Mouse (Mus musculus) 416B (cell line): Measurements from ENCODE around the gene Akr1c14.
"Not testable (repeated sequence)": the region's sequence is repeated elsewhere in the genome, so short reads cannot be mapped to it uniquely, and the experiment has no call there.

Source experiments
- DNase-seq: peaks from one replicate; pipeline ENCODE4 v3.0.0; 2011; ENCODE audit warnings: low read depth

The Akr1c14 gene

DNA sequence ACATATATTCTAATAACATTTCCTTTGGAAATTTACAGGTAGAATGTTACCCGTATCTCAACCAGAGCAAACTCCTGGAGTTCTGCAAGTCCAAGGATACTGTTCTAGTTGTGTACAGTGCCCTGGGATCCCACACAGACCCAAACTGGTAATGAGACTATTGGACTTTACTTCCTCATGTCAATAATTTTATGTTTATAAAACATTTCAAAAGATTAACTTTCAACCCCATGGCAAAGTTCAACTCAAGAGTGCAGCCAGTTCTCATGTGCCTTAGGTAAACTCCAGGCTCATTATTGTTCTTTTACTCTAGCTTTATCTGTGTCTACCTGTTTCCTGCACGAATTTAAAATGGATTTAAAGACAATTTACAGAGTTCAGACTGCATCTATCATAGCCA is at the start of gene Akr1c14:
Gene Akr1c14, plus strand, starts transcription at position 293 of the 400 bp plus-strand sequence.
- no peak for DNase-seq

DNA sequence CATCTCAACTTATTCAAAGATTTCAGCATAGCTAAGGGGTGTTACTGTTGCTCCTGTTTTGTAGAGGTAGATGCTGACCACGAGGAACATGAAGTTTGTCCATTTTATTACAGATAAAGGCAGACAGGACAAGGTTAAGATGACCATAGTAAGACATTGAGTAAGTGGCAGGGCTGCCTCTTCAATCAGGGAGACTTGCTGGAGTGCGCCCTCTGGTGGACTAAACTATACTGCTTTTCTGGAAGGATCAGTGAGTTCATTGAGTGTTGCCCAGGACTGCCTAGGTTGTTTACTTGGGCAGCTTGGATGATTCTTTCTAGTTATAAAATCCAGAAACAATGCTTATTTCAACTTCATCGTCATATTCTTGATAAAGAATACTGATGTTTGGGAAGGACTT is 47.1 kb upstream of the Akr1c14 start:
- peak; percentile 69 for DNase-seq

- DNase-seq, result no peak
Observed at GRCm38 (mm10) chr13:4010784-4011183, 38.0 kb upstream of the Akr1c14 start.

DNA sequence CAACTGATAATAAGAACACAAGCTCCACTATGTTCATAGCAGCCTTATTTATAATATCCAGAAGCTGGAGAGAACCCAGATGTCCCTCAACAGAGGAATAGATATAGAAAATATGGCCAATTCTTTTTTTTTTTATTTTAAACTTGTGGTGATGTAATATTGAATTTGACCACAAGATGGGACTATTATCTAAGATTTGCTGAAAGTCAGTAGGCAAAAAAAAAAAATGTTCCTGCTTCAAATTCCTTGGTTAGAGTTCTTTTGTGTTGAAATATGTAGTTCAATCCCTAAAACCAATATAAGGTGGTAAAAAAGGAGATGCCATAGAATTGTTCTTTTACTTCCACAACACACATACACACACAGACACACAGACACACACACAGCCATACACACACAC is 35.0 kb upstream of the Akr1c14 start:
- DNase-seq, result peak; percentile 32

DNA sequence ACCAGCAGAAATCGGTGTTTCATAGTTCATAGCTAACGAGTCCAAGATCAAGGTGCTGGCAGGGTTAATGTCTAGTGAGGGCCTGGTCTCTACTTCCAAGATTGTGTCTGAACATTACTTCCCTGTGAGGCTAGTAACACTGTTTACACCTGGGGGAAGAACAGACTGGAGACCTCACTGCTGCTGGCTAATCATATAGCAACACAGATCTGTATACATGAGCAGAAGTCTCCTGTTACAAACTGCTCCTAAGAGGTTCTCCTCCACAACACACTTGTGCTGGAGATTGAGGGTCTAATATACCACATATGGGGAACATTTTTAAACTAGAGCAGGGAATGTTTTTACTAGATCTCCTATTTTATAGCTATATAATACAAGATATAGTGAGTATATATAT is 18.9 kb upstream of the Akr1c14 start:
- DNase-seq, result no peak

- no peak for DNase-seq
Observed at GRCm38 (mm10) chr13:4032512-4032911, 16.3 kb upstream of the Akr1c14 start.

DNA sequence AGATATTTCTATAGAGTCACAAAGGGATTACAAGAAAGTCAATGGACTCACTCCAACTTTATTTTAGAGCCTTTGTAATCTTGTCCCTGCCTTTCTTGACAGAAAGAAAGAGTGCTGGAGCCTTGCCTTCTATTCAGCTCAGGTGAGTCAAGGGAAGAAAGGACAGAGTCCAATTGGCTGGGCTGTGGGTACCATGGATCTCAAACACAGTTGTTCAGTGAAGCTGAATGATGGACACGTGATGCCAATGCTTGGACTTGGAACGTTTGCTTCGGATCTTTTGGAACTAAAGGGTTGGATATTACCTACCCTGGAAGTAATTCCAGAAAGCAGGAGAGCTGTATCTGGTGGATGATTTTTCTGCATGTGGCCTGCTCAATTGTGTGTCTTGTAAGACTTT is 13.8 kb upstream of the Akr1c14 start:
- DNase-seq, result no peak

GRCm38 (mm10) chr13:4046113-4046512 is 2.7 kb upstream of the Akr1c14 start:
- no peak for DNase-seq

- no peak for DNase-seq
Observed at GRCm38 (mm10) chr13:4046841-4047240, 2.0 kb upstream of the Akr1c14 start.

- no peak for DNase-seq
Observed at GRCm38 (mm10) chr13:4048226-4048625, 585 bp upstream of the Akr1c14 start.

DNA sequence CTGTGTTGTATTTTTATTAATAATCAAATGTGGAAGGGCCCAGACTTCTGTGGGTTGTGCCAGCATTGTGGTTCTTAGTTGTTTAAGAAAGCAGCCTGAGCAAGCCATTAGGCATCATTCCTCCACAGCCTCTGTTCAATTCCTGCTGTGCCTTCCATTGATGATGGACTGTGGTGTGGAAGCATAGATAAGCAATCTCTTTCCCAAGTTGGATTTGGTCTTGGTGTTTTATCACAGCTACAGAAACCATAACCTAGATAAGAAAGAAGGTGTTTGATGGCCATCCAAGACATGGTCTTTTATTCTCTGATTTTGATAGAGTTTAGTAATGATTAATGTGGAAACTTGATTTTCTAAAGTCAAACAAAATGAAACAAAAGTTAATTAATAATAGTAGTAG is 844 bp downstream of the Akr1c14 start:
- DNase-seq, result no peak

DNA sequence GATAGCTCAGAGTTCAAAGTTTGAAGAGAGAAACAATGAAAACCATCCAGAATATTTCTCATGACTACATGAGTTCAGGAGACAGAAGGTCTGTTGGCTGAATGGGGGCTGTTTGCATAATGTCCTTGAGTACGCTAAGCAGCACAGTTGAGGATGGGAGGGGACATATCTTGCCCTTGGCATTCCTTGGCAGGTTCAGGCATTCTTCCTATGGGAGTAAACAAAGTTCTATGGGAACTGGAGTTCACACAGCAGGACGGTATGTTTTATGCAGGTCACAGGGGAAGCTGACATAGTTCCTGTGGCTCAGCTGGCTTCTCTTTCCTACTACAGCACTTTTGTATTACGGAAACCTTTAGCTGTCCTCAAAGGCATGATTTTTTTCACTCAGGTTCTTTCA is 6.6 kb downstream of the Akr1c14 start:
- DNase-seq, result no peak

GRCm38 (mm10) chr13:4056211-4056610 is 7.4 kb downstream of the Akr1c14 start:
- no peak for DNase-seq

GRCm38 (mm10) chr13:4058239-4058638 is 9.4 kb downstream of the Akr1c14 start:
- DNase-seq, result not testable (repeated sequence)

GRCm38 (mm10) chr13:4059363-4059762 is 10.6 kb downstream of the Akr1c14 start:
- DNase-seq, result no peak

DNA sequence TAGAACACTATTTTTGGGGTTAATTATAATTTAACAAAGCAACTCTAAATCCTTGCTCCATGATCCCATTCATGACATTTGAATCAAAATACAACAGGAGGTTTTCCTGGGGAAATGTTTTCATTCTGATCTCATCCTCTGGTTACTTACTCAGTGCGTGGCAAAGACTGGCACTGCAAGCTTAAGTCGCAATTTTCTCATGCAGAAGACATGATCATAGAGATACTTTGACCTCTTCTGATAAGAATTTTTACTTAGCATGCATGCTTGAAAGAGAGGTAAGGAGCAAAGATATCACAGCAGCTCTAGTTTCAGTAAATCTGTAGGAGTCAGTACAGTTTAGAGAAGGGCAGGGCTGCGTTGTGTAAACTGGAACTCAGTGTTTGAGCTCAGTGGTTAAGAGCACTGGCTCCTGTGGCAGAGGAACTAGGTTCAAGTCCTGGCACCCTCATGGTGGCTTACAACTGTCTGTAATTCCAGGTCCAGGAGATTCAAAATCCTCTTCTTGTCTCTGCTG is 11.5 kb downstream of the Akr1c14 start:
- no peak for DNase-seq

GRCm38 (mm10) chr13:4076517-4077435 is 28.0 kb downstream of the Akr1c14 start:
- DNase-seq, result no peak

DNA sequence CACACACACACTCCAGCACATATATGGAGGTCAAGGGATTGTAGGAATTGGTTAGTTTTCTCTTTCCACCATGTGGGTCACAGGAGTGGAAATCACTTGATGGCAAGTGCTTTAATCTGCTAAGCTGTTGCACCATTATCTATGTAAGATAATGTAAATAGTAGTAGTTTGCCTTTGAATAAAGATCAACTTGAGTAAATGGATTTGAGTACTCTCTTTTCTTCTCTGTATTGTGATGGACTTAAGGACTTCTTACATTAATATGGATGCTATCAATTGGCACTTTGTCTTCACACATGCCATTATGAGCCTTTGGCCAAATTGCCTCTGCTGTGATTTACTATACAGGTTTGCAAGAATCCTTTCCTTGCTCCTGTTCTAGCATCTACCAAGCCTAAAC is 31.1 kb downstream of the Akr1c14 start:
- DNase-seq, result no peak

DNA sequence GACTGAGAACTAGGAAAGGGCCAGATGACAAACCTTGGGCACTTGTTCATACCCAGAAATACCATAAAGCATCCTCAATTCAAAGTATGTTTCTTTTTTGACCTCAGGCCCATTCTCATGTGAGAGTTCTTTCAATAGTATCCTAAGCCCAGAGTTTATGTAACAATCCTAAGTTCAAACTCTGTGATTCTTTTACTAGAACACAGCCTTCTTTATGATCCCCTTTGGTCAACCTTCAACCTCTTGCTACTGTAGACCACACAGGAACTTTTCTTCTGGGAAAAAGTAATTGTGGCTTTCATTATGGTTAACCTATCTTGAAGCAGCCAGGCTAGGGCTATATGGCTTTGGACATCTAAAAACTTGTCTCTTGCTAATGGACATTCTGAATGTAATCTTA is 52.9 kb downstream of the Akr1c14 start:
- no peak for DNase-seq

DNA sequence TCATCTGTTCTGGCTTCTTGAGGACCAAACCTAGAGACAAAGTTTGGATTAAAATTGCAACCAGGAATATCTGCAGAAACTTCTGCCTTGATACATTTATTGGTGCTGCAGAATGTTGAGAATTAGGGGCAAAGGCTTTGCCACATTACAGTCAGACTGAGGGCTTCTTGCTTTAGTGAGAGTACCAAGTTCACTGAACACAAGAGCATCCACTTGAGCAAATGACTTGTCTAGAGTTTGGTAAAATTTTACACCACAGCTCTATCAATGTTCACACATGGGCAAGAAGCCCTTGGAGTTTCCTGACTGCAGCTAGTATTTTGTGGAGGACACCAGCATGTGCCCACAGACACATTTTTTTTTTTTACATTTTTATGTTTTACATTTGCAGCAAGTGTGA is 53.9 kb downstream of the Akr1c14 start:
- no peak for DNase-seq

GRCm38 (mm10) chr13:4110281-4111188 is 61.7 kb downstream of the Akr1c14 start:
- peak; percentile 57 for DNase-seq

DNA sequence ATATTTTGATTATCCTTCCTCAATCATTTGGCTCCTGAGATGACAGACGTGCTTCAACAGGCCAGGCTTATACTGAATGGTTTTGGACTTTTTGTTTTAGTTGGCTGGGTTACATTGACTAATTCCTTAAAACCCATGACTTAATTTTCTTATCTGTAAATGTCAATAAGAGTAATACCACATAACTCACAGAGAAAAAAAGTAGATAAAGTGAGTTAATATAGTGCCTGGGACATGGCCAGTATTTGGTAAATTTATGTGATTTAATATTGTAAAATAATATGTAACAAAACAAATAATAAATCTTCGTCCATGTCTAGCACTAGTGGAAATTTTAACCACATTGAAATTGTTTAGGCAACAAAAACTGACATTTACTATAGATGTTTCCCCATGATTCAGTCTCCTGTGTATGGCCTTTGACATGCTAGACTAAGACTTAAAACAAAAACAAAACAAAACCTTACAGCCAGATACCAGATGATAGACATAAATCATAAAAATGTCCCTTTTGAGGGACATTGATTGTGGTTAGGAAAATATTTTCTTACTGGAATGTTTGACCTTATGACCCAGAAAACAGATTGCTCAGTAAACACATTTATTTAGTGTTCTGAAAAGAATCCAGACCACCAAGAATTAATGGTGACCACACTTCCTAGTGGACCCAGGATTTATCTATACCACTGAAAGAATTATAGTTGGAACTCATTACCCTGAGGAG is 70.5 kb downstream of the Akr1c14 start:
- no peak for DNase-seq
